Mouse (Mus musculus) right cerebral cortex, postnatal 14 days (tissue): ENCODE data around the gene Fhit.

ENCODE experiments used
- DNase-seq: peaks from one replicate; pipeline ENCODE4 v3.0.0; 2022

Gene Fhit

DNA sequence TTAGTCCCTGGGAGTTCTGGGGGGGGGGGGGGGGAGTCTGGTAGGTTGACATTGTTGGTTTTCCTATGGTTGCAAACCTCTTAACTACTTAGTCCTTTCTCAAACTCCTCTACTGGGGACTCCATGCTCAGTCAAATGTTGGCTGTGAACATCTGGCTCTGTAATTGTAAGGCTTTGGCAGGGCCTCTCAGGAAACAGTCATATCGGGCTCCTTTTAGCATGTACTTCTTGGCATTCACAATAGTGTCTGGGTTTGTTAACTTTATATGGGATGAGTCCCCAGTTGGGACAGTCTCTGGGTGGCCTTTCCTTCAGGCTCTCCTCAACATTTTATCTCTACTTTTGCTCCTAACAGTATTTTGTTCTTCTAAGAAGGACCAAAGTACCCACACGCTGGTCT, 1065.6 kb downstream of the Fhit start:
- DNase-seq = no peak

DNA sequence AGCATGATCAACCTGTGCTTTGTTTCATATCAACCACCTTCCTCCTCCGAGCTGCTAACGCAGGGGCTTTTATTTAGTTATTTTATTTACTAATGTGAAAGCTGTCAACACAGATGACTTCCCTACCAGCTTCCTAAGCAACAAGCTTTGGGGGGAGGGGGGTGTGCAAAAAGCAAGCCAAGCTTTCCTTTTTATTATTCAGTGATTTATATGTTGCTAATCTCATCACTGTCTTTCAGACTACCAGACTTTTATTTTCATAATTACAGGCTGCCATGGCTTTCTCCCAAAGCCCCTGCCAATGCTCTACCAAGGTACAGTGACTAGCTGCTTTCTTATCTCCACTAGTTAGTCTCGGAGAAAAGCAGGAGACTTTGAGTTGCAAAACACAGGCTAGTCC, 1082.8 kb downstream of the Fhit start:
- no peak for DNase-seq

DNA sequence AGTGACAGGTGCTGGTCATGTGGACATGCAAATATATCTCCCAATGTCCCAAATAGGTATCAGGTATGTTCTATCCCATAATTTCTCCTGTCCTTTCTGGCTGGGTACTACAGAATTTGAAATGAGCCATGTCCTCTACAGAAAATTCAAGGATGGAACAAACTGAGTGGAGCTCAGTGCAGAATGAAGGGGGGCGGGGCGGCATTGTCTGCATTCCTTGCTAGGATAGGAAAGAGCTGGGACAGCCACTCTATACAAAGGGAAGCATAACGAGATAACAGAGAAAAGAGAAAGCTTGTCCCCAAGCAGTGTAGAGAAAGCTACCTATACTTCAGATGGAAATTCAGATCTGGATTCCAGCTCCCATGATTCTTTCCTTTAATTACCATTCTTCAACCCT, 1111.9 kb downstream of the Fhit start:
- DNase-seq = no peak

DNA sequence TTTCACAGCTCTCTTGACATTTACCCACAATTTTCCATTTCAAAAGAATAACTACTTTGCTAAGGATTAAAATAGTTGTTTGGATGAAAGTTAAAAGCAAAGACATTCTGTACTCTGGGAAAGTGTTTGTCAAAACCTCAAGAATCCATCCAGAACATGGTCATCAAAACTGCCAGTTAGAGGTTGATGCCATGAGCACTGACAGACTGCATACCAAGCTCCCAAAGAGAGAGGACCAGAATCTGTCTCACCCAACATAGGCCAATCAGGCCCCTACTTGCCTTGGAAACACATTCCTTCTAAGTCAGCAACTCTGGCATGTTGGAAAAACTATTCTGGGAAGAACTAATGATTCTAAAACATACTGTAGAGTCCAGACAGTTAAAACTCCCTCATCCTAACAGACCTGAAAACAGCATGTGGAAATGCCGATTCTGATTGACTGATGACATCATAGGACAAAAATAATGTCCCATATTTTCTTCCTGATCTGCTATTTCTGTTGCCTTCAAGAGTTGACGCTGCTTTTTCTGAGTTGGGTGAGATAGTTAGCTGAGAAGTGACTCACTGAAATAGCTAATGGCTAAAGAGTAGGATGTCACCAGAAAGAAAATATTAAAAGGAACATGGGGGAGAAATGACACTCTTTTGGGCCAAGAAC, 1114.6 kb downstream of the Fhit start:
- DNase-seq = no peak

DNA sequence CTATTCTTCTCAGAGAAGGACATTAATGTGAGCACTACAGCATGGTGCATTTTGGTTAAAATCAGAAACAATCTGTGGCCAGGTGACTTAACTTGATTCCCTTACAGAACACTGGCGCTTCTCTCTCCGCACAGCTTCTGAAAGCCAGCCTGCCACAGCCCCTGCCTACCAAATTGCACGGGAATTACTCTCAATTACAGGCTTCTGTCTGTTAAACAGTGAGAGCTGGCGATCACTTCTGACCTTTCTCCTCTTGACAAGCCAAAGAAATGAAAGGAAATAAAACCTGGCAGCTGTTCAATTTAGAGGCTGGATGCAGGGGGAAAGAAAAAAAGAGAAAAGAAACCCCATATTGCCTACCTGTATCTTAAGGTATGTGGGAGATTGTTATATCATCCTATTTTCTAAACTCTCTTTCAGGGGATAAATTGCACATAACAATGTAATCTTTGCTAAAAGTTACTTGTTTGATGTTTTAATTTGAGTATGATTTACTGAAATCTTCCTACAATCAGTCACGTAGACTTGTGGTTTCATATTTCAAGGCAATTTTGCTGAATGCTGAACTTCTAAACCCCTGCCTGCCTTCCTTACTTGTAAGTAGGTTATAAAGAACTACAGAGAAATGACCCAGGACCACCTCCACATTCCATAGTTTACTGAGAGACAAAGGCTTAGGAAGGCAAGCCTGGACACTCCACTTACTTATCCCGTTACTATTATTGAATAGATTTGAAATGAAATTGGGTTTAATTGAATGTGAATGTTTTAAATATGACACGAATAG, 1115.3 kb downstream of the Fhit start:
- no peak for DNase-seq

DNA sequence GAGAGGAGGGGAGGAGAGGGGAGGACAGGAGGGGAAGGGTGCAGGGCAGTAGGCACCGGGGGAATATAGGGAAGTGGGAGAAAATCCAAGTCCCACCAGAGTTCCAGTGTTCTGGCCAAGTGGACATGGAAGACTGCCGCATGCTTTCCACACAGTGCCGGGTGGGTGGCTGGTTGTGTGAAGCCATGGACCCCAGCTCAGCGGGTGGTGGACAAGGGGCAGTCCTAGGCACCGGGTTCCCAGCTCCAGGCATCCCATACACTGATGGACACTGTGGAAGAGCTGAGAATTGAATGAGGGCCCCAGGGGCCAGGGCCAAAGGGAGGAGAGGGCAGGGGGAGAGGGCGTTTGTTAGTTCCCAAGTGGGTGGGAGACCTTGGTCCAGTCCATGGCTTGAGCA, 1123.8 kb downstream of the Fhit start:
- no peak for DNase-seq

DNA sequence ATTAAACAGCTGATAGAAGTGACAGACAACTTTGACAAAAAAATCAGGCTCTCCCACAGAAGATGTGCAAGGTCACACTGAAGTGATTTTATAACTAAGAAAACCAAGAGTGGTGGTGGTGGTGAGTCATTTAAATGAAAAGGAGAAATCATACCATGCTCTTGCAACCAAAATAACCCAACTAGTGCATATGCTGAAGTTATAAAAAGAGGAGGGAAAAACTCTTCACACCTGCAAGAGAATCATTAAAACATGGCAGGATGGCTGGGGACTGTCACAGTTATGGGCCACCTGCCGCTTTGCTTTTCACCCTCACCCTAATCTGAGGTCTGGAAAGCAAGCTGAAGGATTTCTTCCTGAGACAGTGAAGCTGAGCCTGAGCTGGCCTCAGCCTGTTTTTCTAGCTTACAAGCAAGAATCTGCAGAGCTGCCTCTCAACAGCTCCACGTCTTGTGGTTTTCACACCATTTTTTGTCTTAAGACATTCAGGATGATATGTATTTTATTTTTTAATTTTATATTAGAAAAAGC, 1125.1 kb downstream of the Fhit start:
- DNase-seq = no peak

DNA sequence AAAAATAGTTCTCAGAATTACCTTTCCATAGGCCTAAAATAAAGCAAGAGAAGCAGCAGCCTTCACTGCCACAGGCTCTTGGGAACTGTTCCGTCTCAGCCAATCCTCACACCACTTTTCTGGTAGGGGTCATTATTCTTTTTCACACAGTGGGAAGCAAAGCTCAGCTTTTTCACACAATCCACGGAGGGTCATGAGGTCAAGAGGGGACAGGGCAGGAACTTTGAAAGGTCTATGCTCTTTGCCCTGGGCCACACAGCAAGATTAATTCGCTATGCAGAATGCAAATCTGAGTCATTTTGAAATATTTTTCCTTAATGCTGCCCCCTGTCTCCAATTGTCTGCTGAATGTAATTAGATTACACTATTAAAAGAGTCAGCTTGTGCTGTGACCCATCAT, 1126.2 kb downstream of the Fhit start:
- DNase-seq = no peak

DNA sequence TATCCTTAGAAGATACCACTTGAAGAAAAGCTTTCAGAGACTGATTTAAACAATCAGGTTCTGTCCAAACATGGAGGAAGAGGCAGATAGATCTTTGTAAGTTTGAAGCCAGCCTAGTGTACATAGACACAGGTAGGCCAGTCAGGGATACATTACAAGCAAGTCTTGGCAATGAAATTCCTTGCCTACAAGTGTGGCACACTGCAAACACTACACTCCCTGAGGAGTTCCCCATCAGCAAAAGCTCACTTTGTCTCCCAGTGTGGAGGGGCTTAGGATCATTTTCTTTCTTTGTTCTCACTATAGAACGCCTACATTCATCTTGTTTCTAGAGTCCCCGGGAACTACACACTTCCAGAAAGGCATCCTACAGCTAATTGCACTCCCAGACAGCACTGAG, 1126.6 kb downstream of the Fhit start:
- DNase-seq = no peak

DNA sequence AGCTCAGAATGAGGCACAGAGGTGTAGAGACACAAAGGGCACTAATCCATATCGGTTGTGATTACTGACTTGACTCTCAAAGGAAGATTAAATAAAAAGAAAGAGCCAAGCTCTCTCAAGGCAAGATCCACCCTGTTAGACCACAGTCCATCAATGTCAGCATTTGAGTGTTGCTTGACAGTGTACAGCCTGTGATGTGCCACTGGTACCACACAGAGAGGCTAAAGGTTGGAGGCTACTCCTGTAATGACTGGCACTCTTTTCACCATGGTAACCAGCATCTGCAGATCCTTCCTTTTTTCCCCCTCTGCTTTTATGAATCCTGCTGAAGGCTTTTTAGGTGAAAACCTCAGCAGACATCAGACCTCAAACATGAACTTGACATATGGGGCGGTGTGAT, 1138.5 kb downstream of the Fhit start:
- DNase-seq = no peak

DNA sequence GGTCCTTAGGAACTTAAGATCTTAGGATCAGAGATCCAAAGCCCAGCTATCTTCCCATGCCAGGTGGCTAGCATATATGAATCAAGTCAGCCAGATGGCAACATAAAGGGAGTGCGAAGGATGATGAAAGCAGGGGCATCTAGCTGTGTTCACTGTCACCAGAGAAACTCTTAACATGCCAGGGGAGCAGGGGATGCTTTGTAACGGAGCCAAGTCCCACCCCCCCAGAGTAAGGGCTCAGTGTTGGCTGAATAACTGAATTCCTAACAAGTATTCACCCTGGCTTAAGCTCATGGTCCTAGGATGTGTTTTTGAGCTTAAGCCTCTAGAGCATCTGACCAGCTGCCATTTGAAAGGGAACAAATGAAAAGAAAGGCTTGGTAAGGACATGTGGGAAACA, 1139.5 kb downstream of the Fhit start:
- DNase-seq = no peak

DNA sequence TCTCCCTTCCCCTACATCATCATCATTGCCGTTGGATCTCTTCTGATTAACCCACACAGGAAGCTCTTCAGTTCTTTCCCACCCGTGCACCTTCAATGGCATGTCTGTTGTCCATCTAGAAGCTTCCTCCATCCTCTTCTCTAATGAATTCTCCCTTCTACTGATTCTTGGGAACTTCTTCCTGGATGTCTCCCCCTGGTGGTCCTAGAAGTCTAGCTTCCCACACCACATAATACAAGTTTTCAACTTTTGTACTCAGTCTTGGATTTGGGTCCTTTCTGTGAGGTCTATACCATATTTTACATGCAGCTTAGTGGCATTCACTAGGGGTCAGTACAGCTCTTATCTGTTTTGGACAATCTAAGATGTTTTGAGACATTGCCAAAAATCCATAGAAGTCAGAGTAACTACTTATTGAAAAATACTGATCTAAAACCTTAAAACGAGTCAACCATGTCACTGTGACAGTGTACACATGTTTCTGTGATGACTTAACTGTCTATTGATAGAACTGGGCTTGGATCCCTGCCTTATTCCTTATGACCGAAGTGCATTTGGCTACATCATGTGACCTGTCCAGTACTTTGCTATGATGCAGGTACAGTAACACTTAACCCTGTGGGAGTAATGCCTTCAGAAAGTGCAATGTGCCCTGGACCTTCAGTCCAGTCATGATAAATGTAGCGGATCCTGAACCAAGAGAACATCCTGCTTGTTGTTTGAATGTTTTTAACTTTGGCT, 1141.3 kb downstream of the Fhit start:
- DNase-seq = no peak

DNA sequence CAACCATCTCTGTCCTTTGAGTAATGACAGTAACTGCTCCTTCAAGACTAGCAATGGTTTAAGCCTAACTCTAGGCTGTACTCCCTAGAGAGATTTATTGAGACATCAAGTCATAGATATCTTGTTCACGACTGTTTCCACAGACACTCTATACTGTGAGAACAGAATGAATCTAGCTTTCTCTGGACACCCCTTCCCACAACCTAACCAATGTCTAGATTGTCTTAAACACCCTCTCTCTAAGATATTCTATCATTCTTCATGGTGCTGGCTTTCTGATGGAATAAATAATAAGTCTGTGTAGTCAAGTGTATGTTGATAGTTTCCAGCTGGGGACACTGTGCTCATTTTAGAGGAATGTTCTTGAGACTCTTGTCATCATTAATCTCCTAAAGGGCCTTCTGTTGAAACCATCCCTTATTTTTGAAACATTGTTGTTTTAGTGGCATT, 1148.0 kb downstream of the Fhit start:
- DNase-seq = no peak

DNA sequence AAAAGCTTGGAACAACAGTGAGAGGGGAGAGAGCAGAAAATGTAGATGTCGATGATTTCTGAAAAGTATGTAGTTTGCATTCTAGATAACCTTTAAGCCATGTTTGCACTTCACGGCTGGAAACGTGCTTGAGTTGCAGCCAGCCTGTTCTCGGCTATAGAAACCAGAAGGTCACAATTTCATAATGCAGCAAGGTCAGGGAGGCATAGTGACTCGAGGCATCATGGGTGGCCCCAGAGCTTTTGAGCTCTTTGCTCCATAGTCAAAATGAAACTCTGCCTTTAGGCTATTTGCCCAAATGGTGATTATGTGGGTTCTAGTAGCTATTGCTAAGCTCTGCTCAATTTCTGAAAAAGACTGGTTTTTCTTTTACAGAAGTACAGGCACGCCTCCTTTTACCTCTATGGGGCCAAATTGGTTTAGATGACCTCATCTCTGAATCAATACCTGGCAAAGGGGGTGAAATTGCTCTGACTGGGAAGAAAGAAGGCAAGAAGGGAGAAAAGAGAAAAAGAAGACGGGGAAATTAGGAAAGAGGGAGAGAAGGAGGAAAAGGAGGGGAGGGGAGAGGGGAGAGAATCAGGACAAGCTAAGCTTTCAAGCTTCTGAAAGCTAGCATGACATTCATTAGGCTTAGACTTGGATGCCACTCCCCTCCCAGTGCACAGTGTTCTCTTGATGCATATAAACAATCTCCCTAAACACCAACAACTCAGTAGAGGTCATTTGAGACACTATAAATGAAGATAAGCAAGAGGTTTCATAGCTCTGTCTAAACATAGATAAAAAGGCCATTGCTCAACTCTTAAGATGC, 1148.6 kb downstream of the Fhit start:
- DNase-seq = no peak

DNA sequence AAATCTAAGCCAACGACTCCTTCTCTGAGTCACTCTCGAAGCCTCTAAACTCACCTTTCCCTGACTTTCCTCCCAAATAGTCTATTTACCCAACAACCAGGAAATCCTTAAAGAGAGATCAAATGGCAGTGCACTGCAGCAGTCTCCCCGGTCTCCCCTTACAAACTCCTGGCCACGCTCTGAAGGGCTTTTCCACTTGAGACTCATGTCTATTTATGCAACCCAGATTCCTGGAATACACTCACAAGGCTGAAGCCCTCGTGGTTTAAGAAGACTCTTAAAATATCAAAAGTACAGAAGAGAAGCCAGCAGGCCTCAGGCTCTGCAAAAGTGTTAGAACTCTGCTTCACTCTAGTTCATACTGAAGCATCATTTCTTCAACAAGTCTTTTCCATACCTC, 1155.6 kb downstream of the Fhit start:
- no peak for DNase-seq

DNA sequence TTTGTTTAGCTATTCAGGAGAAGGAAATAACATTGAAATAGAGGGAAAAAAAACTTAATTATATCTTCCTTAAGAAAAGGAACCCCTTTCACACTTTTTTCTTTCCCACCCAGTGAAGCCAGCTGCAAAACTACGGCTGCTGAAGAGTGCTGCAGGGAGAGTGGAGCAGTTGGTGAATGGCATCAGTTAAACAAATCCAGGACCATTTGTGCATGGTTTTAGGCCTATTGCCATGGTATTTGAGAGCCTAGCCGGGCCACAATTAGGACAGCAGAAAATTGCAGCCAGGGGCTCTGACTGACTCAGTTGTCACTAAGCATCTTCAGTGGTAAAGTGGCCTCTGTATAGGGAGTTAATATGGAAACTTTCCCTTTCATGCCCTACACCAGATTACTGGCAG, 1158.0 kb downstream of the Fhit start:
- no peak for DNase-seq

DNA sequence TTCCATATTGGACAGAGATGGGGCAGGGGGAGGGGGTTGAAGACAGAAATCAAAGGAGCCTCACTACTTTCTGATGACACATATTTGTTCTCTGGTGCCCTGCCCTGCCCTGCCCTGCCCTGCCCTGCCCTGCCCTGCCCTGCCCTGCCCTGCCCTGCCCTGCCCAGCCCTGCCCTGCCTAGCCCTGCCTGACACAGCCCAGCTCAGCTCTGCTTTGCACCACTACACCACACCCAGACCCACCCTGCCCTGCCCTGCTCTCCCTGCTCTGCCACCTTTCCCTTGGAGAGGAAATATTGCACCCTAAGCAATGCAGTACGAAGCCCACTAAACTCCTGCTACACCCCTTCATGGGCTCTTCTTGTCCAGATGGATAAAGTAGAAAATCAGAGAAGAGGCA, 1171.2 kb downstream of the Fhit start:
- no peak for DNase-seq

DNA sequence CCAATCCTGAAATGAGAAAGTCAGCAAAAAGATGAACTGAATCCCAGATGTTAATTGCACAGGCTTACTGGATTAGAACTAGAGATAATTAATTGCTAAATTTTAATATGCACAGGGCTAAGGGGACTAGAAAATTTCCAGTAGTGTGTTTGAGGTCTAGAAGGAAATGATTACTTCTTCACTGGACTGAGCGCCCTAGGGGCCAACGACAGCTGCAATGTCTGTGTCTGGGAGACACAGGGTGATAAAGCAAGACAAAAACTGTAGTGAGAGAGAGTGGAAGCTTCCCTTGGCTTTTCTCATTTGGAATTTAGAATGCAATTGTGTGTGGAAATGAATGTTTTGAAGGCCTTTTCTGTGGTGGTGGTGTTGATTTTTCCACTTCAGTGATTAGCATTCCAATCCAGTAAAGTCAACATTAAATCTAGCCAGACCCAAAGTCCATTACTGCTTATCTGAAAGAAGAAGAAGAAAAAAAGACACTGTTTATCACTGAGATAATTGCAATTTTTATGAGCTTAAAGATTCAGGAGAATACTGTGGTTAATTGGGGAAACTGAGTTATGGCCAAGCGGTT, 1184.8 kb downstream of the Fhit start:
- no peak for DNase-seq

DNA sequence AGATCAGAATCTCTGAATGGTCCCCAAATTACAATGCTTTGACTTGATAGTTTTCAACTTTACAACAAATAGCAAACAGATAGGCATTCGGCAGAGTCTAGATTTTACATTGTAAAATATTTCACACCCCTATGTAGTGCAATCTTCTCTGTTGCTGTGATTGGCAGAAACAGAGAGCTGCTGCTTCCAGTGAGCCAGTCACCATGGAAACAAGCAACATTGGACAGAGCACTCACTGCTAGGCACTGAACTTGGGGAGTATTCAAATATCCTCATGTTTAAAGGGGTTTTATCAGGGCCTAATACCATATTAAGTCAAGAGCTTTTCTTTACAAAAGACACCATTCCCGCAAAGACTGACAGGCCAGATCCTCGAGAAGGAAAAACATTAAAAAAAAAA, 1187.4 kb downstream of the Fhit start:
- no peak for DNase-seq

DNA sequence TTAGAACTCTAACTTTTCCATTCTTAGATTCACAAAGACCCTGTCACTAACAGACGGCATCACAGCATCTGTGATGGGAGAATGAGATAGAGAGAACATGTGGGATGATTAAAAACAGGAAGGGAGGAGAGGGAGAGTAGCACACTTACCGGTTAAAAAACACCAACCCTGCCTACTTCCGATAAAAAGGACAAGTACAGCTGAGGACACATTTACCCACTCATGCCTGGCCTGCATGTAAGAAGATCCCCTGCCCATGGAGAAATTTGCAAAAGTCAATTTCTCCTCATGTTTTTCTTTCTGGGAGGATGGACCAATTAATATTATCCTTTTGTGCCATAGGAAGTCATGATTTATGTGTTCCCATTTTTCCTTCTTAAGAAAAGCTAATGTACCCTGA, 1198.0 kb downstream of the Fhit start:
- no peak for DNase-seq

DNA sequence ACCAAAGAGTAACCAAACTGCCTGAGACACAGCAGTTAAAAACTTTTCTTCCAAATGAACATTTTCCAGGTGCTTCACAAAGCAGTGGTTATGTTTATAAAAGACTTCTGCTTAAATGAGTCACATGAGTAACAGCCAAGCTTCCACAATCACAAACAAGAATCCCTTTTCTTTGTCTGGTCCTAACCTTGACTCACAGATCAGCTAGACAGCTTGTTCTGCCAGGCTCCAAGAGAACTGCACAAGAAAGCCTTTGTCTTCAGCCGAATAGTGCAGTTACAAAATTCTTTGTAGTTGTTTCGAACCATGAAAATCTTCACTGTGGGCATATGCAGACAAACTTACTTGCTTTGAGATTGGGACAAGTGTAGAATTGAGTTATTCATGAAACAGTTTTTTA, 1201.4 kb downstream of the Fhit start:
- no peak for DNase-seq

DNA sequence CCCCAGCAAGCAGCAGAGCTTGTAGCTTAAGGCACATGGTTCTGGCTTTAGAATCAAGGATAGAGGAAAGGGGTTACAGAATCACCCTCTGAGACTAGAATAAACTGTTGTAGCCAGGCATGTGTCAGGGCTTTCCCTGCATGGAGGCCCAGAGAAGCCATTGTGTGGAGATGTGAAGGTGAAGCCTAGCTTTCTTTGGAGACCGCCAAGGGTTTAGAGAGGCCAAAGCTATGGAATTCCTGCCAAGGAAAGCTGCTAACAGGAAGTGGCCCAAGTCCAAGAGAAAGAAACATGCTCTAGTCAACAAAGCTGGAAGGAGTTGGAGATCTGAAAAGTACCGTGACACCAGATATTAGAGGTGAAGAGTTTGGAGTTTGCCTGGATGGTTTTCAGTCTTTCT, 1262.3 kb downstream of the Fhit start:
- no peak for DNase-seq

DNA sequence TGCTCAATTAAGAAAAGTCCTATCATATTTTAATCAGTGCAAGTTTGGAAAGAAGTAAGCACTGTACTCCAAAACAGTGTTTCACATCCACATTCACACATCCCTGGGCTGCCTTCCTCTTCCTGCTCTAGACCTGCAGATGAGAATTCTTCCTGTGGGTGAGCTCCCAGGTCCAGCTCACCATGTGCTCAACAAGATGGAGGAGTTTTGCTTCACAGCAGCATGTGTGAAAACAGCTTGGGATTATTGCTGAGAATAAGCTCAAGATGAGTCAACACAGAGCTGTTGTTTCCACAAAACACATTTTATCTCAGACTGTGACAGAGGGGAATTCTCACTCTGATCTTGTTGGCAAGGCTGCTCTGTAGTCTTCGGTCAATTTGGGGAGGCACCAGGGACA, 1265.3 kb downstream of the Fhit start:
- peak; percentile 5 for DNase-seq
